Mouse (Mus musculus): ENCODE results near the gene Pdhx.

Gene Pdhx

DNA sequence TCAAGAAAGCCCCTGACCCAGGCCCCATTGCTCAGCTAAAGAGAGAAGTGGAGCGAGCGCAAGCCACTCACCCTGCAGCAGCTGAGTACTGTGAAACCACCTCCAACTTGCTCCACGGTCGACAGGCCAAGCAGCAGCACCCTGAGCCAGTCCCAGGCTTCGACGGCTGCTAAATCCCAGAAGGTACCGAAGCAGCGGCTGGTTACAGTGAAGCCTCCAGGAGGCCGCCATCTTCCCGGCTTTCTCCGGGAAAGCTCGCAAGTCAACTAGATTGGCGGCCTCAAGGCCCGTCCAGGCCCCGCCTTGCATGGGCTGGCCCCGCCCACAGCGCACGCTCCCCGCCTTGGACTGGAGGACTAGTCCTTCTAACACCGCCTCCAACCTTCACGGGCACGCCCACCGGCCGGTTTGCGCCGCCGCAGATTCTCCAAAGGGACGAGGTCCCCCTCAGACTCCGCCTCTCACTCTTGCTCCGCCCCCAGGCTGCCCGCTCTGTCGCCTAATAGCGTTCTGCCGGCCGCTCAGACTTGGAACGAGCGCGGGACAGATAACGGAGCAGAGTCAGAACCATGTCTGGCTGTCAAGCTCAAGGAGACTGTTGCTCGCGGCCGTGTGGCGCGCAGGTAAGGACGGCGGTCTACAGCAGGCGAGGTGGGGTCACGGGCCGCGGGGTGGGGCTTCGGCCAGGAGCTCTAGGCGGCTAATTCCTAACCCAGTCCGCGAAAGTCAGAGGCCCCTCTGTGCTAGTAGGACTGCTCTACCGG is at the start of gene Pdhx, which contains the start of gene Apip:
Gene Pdhx (minus strand): TSS at position 295 of the 764 bp plus-strand sequence.
Gene Apip (plus strand): TSS at position 457 of the 764 bp plus-strand sequence.
- peak; percentile 97 for ATAC-seq (ENCODE audit: low TSS enrichment)

- ATAC-seq (ENCODE audit: low TSS enrichment): no peak
Observed at GRCm38 (mm10) chr2:103119197-103119854, 46.0 kb upstream of the Pdhx start.

GRCm38 (mm10) chr2:103118324-103119196 is 45.2 kb upstream of the Pdhx start:
- no peak for ATAC-seq (ENCODE audit: low TSS enrichment)

GRCm38 (mm10) chr2:103117212-103117611 is 43.9 kb upstream of the Pdhx start:
- ATAC-seq (ENCODE audit: low TSS enrichment): no peak

DNA sequence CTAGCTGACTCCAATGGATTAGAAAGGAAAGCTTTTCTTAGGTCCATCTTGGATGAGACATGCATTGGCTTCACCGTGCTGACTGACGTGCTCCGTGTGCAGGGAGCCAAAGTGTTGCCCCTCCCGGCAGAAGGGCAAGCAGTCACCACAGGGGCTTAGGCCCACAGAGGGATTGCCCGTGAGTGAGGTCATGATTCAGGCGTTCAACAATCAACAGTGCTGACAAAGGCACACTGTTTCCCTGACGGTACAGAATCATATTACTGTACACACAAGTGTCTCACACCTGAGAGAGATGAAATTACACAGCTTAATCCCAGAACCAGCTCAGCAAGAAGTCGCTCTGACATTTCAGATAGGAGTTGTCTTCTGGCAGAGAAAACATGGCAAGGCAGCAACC is 38.4 kb upstream of the Pdhx start:
- no peak for ATAC-seq (ENCODE audit: low TSS enrichment)

DNA sequence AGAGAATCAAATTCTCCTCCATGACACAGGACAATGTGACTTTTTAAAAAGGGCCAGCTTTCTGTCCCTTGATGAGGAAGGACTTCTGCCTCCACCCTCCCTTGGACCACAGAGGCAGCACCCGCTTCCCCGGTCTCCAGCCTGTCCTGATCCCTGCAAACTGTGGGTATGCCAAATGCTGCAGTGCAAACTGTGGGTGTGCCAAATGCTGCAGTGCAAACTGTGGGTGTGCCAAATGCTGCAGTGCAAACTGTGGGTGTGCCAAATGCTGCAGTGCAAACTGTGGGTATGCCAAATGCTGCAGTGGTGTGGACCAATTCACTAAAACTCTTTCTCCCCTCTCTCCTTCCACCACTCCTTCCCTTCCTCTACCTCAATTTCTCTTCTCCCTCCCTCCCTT is 32.9 kb upstream of the Pdhx start:
- no peak for ATAC-seq (ENCODE audit: low TSS enrichment)

DNA sequence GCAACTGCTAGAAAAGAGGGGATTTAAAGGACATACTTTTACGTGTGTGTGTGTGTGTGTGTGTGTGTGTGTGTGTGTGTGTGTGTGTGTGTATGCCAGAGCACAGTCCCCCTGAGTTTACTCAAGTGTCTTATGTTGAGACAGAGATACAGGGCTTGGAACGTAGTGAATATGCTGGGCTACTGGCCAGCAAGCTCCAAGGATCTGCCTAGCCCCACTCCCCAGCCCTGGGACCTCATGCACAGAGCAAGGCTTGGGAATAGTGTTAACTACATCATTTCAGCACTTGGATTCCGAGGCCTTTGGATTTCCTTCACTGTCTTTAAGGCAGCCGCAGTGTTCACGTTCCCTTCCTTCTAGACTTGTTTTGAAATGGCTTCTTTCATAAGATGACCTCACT is 29.3 kb upstream of the Pdhx start:
- no peak for ATAC-seq (ENCODE audit: low TSS enrichment)

DNA sequence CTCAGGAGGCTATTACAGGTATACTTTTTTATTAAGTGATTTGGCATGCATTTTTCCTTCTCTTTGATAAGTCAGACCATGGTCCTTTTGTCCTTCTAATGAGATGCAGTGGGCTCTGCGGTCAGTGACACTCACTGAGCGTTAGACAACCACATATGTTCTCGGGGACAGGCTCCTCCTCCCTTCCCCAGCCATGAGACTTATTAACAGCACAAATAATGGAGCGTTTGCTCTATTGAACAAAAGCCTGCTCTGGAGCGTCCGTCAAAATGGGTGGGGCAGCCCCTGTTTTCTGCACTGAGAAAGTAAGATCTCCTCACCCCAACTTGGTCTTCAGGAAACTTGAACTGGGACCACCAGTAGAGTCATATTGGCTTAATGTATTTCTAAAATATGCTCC is 16.2 kb upstream of the Pdhx start:
- ATAC-seq (ENCODE audit: low TSS enrichment): no peak

DNA sequence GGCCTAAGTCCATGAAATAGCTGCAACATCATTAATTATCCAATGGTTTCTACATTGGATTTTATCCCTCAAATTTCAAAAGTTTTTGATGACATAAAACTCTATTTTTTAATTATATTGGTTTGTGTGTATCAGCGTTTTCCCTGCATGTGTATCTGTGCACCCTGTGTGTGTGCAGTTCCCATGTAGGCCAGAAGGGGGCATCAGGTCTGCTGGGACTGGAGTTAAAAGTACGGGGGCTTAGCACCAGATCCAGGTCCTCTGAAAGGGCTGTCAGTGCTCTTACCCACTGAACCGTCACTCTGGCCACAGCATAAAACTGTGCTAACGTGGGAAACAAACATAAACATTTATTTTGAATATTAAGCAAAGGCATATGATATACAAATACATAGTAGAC is 14.8 kb upstream of the Pdhx start:
- no peak for ATAC-seq (ENCODE audit: low TSS enrichment)

GRCm38 (mm10) chr2:103086432-103086831 is 13.1 kb upstream of the Pdhx start:
- ATAC-seq (ENCODE audit: low TSS enrichment): peak; percentile 69

- ATAC-seq (ENCODE audit: low TSS enrichment): no peak
Observed at GRCm38 (mm10) chr2:103085633-103086032, 12.3 kb upstream of the Pdhx start.

GRCm38 (mm10) chr2:103084451-103084850 is 11.1 kb upstream of the Pdhx start:
- 0 out of 2 replicates have a peak, but pooled peaks have one; percentile 44 for ATAC-seq (ENCODE audit: low TSS enrichment)

GRCm38 (mm10) chr2:103082853-103083252 is 9.5 kb upstream of the Pdhx start:
- ATAC-seq (ENCODE audit: low TSS enrichment): no peak

DNA sequence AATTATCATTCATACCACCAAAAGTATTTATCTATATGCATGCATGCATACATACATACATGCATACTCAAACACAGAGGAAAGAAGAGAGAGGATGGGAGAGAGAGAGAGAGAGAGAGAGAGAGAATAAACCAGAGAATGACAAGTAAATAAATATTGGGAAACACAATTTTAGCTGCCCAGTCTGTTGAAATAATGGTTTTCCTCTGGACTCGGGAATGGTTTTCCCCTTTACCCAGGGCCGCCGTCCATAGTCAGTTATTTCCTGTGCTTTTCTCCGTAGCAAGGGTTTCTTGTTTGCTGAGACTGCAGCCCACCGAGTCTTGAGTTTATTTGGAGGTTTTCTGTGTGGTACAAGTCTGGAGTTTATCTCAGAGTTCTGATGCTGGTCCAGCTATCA is 8.4 kb upstream of the Pdhx start:
- ATAC-seq (ENCODE audit: low TSS enrichment): no peak

DNA sequence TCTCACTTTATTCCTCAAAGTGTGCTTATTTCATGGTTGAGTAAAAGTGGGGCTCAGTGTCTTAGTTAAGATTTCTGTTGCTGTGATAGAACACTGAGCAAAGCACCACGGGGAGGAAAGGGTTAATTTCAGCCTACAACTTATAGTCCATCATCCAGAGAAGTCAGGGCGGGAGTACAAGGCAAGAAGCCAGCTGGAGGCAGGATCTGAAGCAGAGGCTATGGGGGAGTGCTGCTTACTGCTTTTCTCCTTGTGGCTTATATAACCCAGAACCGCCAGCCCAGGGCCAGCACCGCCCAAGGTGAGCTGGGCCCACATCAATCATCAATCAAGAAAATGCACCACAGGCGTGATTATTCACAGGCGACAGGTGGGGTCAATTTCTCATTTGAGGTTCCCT is 7.8 kb upstream of the Pdhx start:
- peak; percentile 77 for ATAC-seq (ENCODE audit: low TSS enrichment)

DNA sequence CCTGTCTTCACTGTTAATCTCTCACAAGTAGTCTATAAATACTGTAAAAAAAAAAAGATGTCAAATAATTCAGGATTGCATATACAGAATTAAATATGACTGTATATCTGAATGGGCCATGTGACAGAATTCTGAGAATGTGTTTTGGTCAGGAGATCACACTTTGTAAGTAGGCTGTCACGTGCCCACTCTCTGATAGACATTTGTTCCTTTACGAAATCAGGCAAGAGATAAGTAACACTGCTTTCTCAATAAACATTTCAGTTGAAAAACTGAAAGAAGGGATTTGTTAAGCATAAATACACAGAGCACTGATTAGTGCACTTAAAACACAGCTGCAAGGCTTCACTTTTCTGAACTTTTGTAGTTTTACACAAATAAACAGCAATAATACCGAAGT is 2.7 kb downstream of the Pdhx start:
- ATAC-seq (ENCODE audit: low TSS enrichment): no peak

- ATAC-seq (ENCODE audit: low TSS enrichment): no peak
Observed at GRCm38 (mm10) chr2:103069752-103070405, 3.4 kb downstream of the Pdhx start.

- ATAC-seq (ENCODE audit: low TSS enrichment): no peak
Observed at GRCm38 (mm10) chr2:103068602-103069001, 4.7 kb downstream of the Pdhx start.

DNA sequence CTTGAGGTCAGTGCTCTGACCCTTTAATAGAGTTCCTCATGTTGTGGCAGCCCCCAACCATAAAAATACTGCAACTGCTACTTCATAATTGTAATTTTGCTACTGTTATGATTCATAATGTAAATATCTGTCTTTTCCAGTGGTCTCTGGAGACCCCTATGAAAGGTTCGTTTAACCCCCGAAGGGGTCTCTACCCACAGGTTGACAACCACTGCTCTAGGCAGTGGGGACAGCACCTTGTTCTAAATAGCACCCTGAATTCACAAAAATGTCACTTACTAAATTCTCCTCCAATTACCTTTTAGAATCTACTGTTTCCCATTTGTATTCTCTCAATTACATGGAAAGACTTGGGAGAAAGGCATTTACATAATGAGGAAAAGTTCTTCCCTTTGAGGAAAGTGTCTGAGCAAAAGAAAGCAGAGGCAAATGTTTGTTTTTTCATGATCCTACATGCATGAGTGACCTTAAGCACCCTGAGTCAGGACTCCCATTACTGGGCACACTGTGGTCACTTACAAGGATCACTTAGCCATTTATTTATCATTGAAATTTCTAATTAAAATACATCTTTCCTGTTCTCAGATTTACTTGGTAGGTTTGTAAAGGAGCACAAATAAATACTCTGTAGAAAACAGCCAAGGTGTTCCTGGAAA is 5.6 kb downstream of the Pdhx start:
- ATAC-seq (ENCODE audit: low TSS enrichment): no peak

- ATAC-seq (ENCODE audit: low TSS enrichment): no peak
Observed at GRCm38 (mm10) chr2:103066683-103067551, 6.4 kb downstream of the Pdhx start.
